Comparison of ENCODE assay signal across 15 mouse cellular contexts in the genomic region with DNA sequence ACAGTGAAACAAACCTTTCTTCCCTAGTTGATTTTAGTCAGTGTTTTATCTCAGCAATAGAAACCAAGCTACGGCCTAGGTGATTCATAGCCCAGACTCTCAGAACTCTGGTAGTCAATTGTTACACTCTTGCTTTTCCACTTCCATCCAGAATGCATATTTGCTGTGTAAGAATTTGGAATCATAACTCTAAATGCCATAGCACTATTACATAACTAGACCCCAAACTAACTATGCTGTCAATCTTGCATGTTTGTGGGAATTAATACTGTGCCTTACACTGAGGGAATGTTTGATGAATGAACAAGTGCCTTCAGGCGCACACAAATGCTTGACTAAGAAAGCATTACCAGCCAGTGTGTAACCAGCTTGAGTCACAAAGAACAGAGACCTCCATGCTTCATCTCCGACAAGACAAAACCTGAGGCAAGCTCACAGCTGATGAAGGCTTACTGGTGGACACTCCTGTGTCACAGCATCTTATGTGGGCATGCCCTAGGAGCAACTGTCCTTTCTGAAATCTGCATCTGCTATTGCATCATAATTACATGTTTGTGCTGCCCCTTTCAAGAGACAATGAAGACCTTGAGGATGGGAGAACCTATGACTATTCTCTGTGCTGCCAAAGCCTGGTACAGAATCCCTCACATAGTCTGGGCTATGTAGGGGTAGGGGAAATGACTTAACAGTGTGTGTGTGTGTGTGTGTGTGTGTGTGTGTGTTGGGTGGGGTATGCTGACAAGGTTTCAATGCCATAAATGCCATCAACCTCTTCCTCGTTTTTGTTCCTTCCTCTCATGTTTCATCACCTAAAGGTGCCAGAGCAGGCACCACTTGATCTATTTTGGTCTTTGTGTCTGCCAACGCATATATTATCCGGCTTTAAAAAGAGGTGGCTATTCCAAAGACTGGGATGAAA. TPM values are rescaled to one million over a fixed set of nuclear protein-coding genes. Genes with fewer than 3 reads are reported as not detected.
DNase-seq lines count a peak whose midpoint lies in the region; ATAC-seq lines count a peak whose summit lies in the region.
"Had no signal": no experiment of that assay in that cellular context is flagged by ENCODE, and none has a peak within 500 bp of the region (broad histone marks: within the 10 kb centered on the region; RNA-seq: fewer than 3 reads in every experiment).

No protein-coding gene starts in this region.

- 0 out of 2 replicates have a peak overlapping the region, but pooled peaks have one; percentile 13 for H3K4me2 ChIP-seq in heart, embryonic 13.5 days
- H3K4me2 ChIP-seq in hindbrain, embryonic 15.5 days: no peak overlapping the region
- H3K4me2 ChIP-seq in hindbrain, embryonic 11.5 days (replicated peaks; ENCODE audit: low read depth, low read length): no peak overlapping the region
- H3K4me2 ChIP-seq: forebrain, embryonic 13.5 days had no signal

- H3K4me1 ChIP-seq in heart, embryonic 13.5 days: peaks cover 27% of the 10 kb centered on the region
- no peaks in the 10 kb centered on the region for H3K4me1 ChIP-seq in hindbrain, embryonic 15.5 days (replicated peaks)
- H3K4me1 ChIP-seq in hindbrain, embryonic 11.5 days (replicated peaks; ENCODE audit: control insufficient read depth, insufficient read depth, low read length): no peaks in the 10 kb centered on the region
- H3K4me1 ChIP-seq: forebrain, embryonic 13.5 days had no signal

- H3K36me3 ChIP-seq in heart, embryonic 13.5 days: no peaks in the 10 kb centered on the region
- H3K36me3 ChIP-seq in hindbrain, embryonic 15.5 days: no peaks in the 10 kb centered on the region
- H3K36me3 ChIP-seq in hindbrain, embryonic 11.5 days (ENCODE audit: control insufficient read depth, insufficient read depth, low read length): no peaks in the 10 kb centered on the region

- H3K27me3 ChIP-seq in heart, embryonic 13.5 days (replicated peaks): no peaks in the 10 kb centered on the region
- H3K27me3 ChIP-seq in hindbrain, embryonic 15.5 days: no peaks in the 10 kb centered on the region
- H3K27me3 ChIP-seq in hindbrain, embryonic 11.5 days (ENCODE audit: control insufficient read depth, insufficient read depth, low read length): no peaks in the 10 kb centered on the region
- H3K27me3 ChIP-seq: forebrain, embryonic 13.5 days had no signal

- WGBS in heart, embryonic 13.5 days: 59% methylated on average over 6 of the region's 6 CpGs
- WGBS in hindbrain, embryonic 15.5 days: 80% methylated on average over 6 of the region's 6 CpGs
- WGBS in hindbrain, embryonic 11.5 days: 87% methylated on average over 6 of the region's 6 CpGs

- H3K27ac ChIP-seq in heart, embryonic 13.5 days (replicated peaks): 0 out of 2 replicates have a peak overlapping the region, but pooled peaks have one; percentile 0
- H3K27ac ChIP-seq in hindbrain, embryonic 15.5 days (replicated peaks): 0 out of 2 replicates have a peak overlapping the region, but pooled peaks have one; percentile 5
- no peak overlapping the region for H3K27ac ChIP-seq in hindbrain, embryonic 11.5 days (ENCODE audit: low read depth, low read length)
- H3K27ac ChIP-seq: forebrain, embryonic 13.5 days had no signal

- no peak overlapping the region for H3K4me3 ChIP-seq in heart, embryonic 13.5 days
- no peak overlapping the region for H3K4me3 ChIP-seq in hindbrain, embryonic 15.5 days
- H3K4me3 ChIP-seq in hindbrain, embryonic 11.5 days (ENCODE audit: low read depth, low read length): no peak overlapping the region
- H3K4me3 ChIP-seq: forebrain, embryonic 13.5 days had no signal

- 0 out of 2 replicates have a peak, but pooled peaks have one; percentile 37 for ATAC-seq in heart, embryonic 13.5 days (ENCODE audit: extremely low read depth, insufficient number of reproducible peaks, low FRiP score, low TSS enrichment)
- ATAC-seq in hindbrain, embryonic 15.5 days (ENCODE audit: low FRiP score, low read depth): no peak
- ATAC-seq in hindbrain, embryonic 11.5 days (ENCODE audit: low FRiP score): no peak
- no peak for ATAC-seq in activated CD4-positive, CD25-positive, alpha-beta regulatory T cell, adult 4 months
- ATAC-seq: forebrain, embryonic 13.5 days had no signal

- no peak overlapping the region for H3K9ac ChIP-seq in heart, embryonic 13.5 days
- H3K9ac ChIP-seq in hindbrain, embryonic 15.5 days: no peak overlapping the region
- H3K9ac ChIP-seq in hindbrain, embryonic 11.5 days (ENCODE audit: low read depth, low read length): no peak overlapping the region
- H3K9ac ChIP-seq: forebrain, embryonic 13.5 days had no signal

- DNase-seq in heart, adult 18-20 months: no peak
- no peak for DNase-seq in hindbrain, embryonic 11.5 days (ENCODE audit: low spot score)
- peak; percentile 82 for DNase-seq in 3T3-L1 (ENCODE audit: low read depth, low spot score)
- DNase-seq in brain, adult 2 months (ENCODE audit: low read depth, low spot score): peak; percentile 56
- DNase-seq in cerebellum, postnatal 25 days: no peak
- DNase-seq: adrenal gland, adult 2 months; cerebellum, postnatal 14 days; kidney, adult 8-10 months; kidney, postnatal 25 days; layer of hippocampus, adult 9-11 months; lung, adult 18-20 months had no signal

- H3K9me3 ChIP-seq in heart, embryonic 13.5 days: no peaks in the 10 kb centered on the region
- no peaks in the 10 kb centered on the region for H3K9me3 ChIP-seq in hindbrain, embryonic 15.5 days
- no peaks in the 10 kb centered on the region for H3K9me3 ChIP-seq in hindbrain, embryonic 11.5 days (ENCODE audit: control insufficient read depth, low read length)
- H3K9me3 ChIP-seq: forebrain, embryonic 13.5 days had no signal

RNA-seq across cellular contexts. Expression of a gene that starts 27.2 kb away (rescaled TPM):
- 4.5 and 5.5 TPM in 2 replicates for polyA plus RNA-seq in heart, embryonic 13.5 days (2015; fragmentation: Nextera tagmentation; extraction: Ambion mirVana)
- 10 to 100 TPM; 10.3 to 13.7 TPM for total RNA-seq in heart, adult 18-20 months (2021)
- 16.5 and 17.2 TPM in 2 replicates for polyA plus RNA-seq in hindbrain, embryonic 15.5 days (2015; fragmentation: Nextera tagmentation; extraction: Ambion mirVana)
- polyA plus RNA-seq in hindbrain, embryonic 11.5 days (2014; fragmentation: Nextera tagmentation; extraction: Ambion mirVana): 9.6 and 11.9 TPM in 2 replicates
- under 1 TPM; 0.17 to 0.23 TPM for polyA plus RNA-seq in activated CD4-positive, CD25-positive, alpha-beta regulatory T cell, adult 4 months (2017; shearing (Covaris generic))

Comparison
In these comparisons a context has a peak if more than half of its experiments do, and no peak if none do; other contexts are left out.
1. DNase-seq: peak in 3T3-L1 (single experiment) and brain, adult 2 months (single experiment); none in heart, adult 18-20 months (0 of 2), hindbrain, embryonic 11.5 days (single experiment) and cerebellum, postnatal 25 days (0 of 2).